Mouse (Mus musculus) left cerebral cortex, postnatal 4 days (tissue): ENCODE measurements around the gene E130114P18Rik. TPM values are rescaled to one million over a fixed set of nuclear protein-coding genes. Genes with fewer than 3 reads are reported as not detected.
A peak's percentile ranks its signal among the peaks of the same experiment; 100 is the strongest.

Source experiments
- DNase-seq: peaks from one replicate; pipeline ENCODE4 v3.0.0-alpha.2; 2022
- intact Hi-C: fragments of 180-260 bp; cut with DNase I; formaldehyde crosslinking; loops from one replicate; pipeline ENCODE4 v1.15.1; 2025
- total RNA-seq, 2 experiments: library from RNA; stranded (reverse); gene quantifications; 2 replicates each; pipeline ENCODE4 v1.2.3; 2021

Gene E130114P18Rik
- total RNA-seq, 2 experiments from 2014 or later, result 6.6 to 8.2 TPM

GRCm38 (mm10) chr4:97714101-97714615, 63.7 kb downstream of the E130114P18Rik start:
- intact Hi-C loops, result no loop called here
- no peak for DNase-seq

GRCm38 (mm10) chr4:97712547-97712946, 65.3 kb downstream of the E130114P18Rik start:
- no peak for DNase-seq
- intact Hi-C loops, result no loop called here

GRCm38 (mm10) chr4:97710048-97710765, 67.7 kb downstream of the E130114P18Rik start:
- no peak for DNase-seq
- intact Hi-C loops, result no loop called here

GRCm38 (mm10) chr4:97707373-97708152, 70.3 kb downstream of the E130114P18Rik start:
- intact Hi-C loops, result no loop called here
- no peak for DNase-seq

GRCm38 (mm10) chr4:97696684-97697615, 80.9 kb downstream of the E130114P18Rik start:
- intact Hi-C loops, result no loop called here
- no peak for DNase-seq

- intact Hi-C loops, result no loop called here
- DNase-seq, result no peak
Observed at GRCm38 (mm10) chr4:97695414-97696040, 82.4 kb downstream of the E130114P18Rik start.

- DNase-seq, result no peak
- intact Hi-C loops, result no loop called here
Observed at GRCm38 (mm10) chr4:97693931-97694330, 83.9 kb downstream of the E130114P18Rik start.

- DNase-seq, result no peak
- intact Hi-C loops, result no loop called here
Observed at GRCm38 (mm10) chr4:97693054-97693453, 84.8 kb downstream of the E130114P18Rik start.

GRCm38 (mm10) chr4:97690384-97690766, 87.5 kb downstream of the E130114P18Rik start:
- DNase-seq, result no peak
- intact Hi-C loops, result no loop called here

- intact Hi-C loops, result no loop called here
- no peak for DNase-seq
Observed at GRCm38 (mm10) chr4:97689456-97690383, 88.2 kb downstream of the E130114P18Rik start.

GRCm38 (mm10) chr4:97686020-97686419, 91.9 kb downstream of the E130114P18Rik start:
- intact Hi-C loops, result no loop called here
- DNase-seq, result no peak

- no peak for DNase-seq
- intact Hi-C loops, result no loop called here
Observed at GRCm38 (mm10) chr4:97676579-97676937, 101.3 kb downstream of the E130114P18Rik start.

GRCm38 (mm10) chr4:97675741-97676578, 101.9 kb downstream of the E130114P18Rik start:
- no peak for DNase-seq
- intact Hi-C loops, result no loop called here

- no peak for DNase-seq
- intact Hi-C loops, result no loop called here
Observed at GRCm38 (mm10) chr4:97673854-97674510, 103.9 kb downstream of the E130114P18Rik start.

GRCm38 (mm10) chr4:97672501-97672900, 105.4 kb downstream of the E130114P18Rik start:
- intact Hi-C loops, result no loop called here
- peak; percentile 38 for DNase-seq

GRCm38 (mm10) chr4:97671911-97672310, 106.0 kb downstream of the E130114P18Rik start:
- intact Hi-C loops, result no loop called here

GRCm38 (mm10) chr4:97670418-97670817, 107.5 kb downstream of the E130114P18Rik start:
- intact Hi-C loops, result no loop called here
- DNase-seq, result no peak

More at GRCm38 (mm10) chr4:97671911-97672310, 106.0 kb downstream of the E130114P18Rik start:
- DNase-seq, result no peak

- no peak for DNase-seq
- intact Hi-C loops, result no loop called here
Observed at GRCm38 (mm10) chr4:97669808-97670207, 108.1 kb downstream of the E130114P18Rik start.
